Mouse (Mus musculus): ENCODE data around the gene Spag4. TPM values are rescaled to one million over a fixed set of nuclear protein-coding genes. Genes with fewer than 3 reads are reported as not detected.
A peak's percentile ranks its signal among the peaks of the same experiment; 100 is the strongest.

Gene Spag4
- polyA plus RNA-seq, 1 experiment from 2014 or later: 0.21 TPM

- no peak overlapping the region for H3K9ac ChIP-seq (ENCODE audit: low read depth, low read length)
- H3K27ac ChIP-seq (ENCODE audit: low read depth, low read length): no peak overlapping the region
- no peak for TF ChIP-seq CTCF (IDR thresholded peaks at IDR 0.05; ENCODE audit: low read depth)
- H3K4me2 ChIP-seq (replicated peaks; ENCODE audit: low read depth): no peak overlapping the region
- no peaks in the 10 kb centered on the region; the same call in 1 of the 2 replicates for H3K27me3 ChIP-seq (replicated peaks; ENCODE audit: control insufficient read depth, insufficient read depth, low read length)
- ATAC-seq: no peak
- no peaks in the 10 kb centered on the region for H3K36me3 ChIP-seq (ENCODE audit: control insufficient read depth, insufficient read depth)
- H3K4me3 ChIP-seq (ENCODE audit: low read depth, low read length): no peak overlapping the region
- no peaks in the 10 kb centered on the region for H3K9me3 ChIP-seq (ENCODE audit: control insufficient read depth)
- WGBS: 83% methylated on average over 8 of the region's 8 CpGs
- no peaks in the 10 kb centered on the region for H3K4me1 ChIP-seq (replicated peaks; ENCODE audit: control insufficient read depth, insufficient read depth, low read length)
These were observed 22.1 kb upstream of the Spag4 start for GRCm38 (mm10) chr2:156042903-156043302.

DNA sequence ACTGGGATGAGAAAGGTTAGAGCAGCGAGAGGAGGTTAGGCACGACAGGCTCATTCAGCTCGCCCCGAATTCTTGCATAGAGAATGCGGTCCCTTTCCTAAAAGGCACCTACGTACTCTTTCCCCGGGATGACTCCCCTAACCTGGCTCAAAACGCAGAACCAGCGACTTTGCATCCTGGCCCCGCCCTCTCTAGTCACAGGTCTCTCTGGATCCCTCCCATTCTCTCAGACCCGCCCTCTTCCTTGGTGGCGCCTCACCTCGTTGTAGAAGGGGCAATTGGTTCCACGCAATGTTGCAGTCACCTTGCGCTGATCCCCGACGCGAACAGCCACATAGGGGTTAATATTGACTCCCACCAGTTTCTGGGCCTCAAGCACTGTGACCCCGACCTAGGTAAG is 17.0 kb upstream of the Spag4 start:
- 6% methylated on average over 19 of the region's 19 CpGs for WGBS
- H3K36me3 ChIP-seq (ENCODE audit: control insufficient read depth, insufficient read depth): no peaks in the 10 kb centered on the region
- H3K9ac ChIP-seq (ENCODE audit: low read depth, low read length): no peak overlapping the region
- no peaks in the 10 kb centered on the region for H3K9me3 ChIP-seq (ENCODE audit: control insufficient read depth)
- peak overlapping the region; percentile 63 for H3K4me2 ChIP-seq (replicated peaks; ENCODE audit: low read depth)
- H3K4me3 ChIP-seq (ENCODE audit: low read depth, low read length): peak overlapping the region; percentile 16; the same call in 1 of the 2 replicates
- no peak for TF ChIP-seq CTCF (IDR thresholded peaks at IDR 0.05; ENCODE audit: low read depth)
- H3K27me3 ChIP-seq (replicated peaks; ENCODE audit: control insufficient read depth, insufficient read depth, low read length): no peaks in the 10 kb centered on the region; the same call in 1 of the 2 replicates
- peak; percentile 33; the same call in 1 of the 2 replicates for ATAC-seq
- no peak overlapping the region for H3K27ac ChIP-seq (ENCODE audit: low read depth, low read length)
- H3K4me1 ChIP-seq (replicated peaks; ENCODE audit: control insufficient read depth, insufficient read depth, low read length): no peaks in the 10 kb centered on the region

GRCm38 (mm10) chr2:156052816-156053215 is 12.2 kb upstream of the Spag4 start, which contains the start of gene Fer1l4:
TSS of gene Fer1l4 (minus strand) at chr2:156052947.
- Histone ChIP-seq H3K4me1 (replicated peaks; ENCODE audit: control insufficient read depth, insufficient read depth, low read length) (no peaks in the 10 kb centered on the region), H3K36me3 (ENCODE audit: control insufficient read depth, insufficient read depth) (no peaks in the 10 kb centered on the region), H3K4me3 (ENCODE audit: low read depth, low read length) (no peak within 1 kb of the TSS), H3K9ac (ENCODE audit: low read depth, low read length) (no peak within 1 kb of the TSS), H3K9me3 (ENCODE audit: control insufficient read depth) (no peaks in the 10 kb centered on the region), H3K27ac (ENCODE audit: low read depth, low read length) (no peak within 1 kb of the TSS), H3K27me3 (replicated peaks; ENCODE audit: control insufficient read depth, insufficient read depth, low read length) (no peaks in the 10 kb centered on the region), H3K4me2 (replicated peaks; ENCODE audit: low read depth) (no peak within 1 kb of the TSS)
- no peak for TF ChIP-seq CTCF (IDR thresholded peaks at IDR 0.05; ENCODE audit: low read depth)
- no peak for ATAC-seq
- WGBS: 64% methylated on average over 9 of the region's 9 CpGs

DNA sequence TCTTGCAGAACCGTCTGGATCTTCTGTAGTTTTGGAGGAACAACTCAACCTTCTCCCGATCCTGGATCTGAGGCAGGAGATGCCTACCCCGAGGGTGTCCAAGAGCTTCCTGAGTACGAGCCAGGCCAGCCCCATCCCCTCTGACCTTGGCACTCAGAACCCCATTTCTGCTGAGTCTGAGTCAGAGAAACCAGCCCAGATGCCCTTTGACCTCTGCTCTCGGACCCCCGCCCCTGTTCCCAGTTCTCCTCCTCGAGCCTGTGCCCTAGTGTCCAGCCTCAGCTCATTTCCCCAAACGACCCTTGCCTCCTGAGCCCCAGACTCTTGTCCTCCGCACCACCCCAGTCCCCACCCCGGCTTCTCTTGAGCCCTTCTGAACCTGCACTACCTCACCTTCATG is 1.2 kb downstream of the Spag4 start:
- H3K27ac ChIP-seq (ENCODE audit: low read depth, low read length): no peak overlapping the region
- WGBS: 31% methylated on average over 10 of the region's 10 CpGs
- ATAC-seq: 0 out of 2 replicates have a peak, but pooled peaks have one; percentile 11
- H3K9me3 ChIP-seq (ENCODE audit: control insufficient read depth): no peaks in the 10 kb centered on the region
- H3K4me1 ChIP-seq (replicated peaks; ENCODE audit: control insufficient read depth, insufficient read depth, low read length): no peaks in the 10 kb centered on the region; the same call in 1 of the 2 replicates
- peaks cover 13% of the 10 kb centered on the region; the same call in 1 of the 2 replicates for H3K36me3 ChIP-seq (ENCODE audit: control insufficient read depth, insufficient read depth)
- peak overlapping the region; percentile 99 for H3K4me2 ChIP-seq (replicated peaks; ENCODE audit: low read depth)
- 0 out of 2 replicates have a peak overlapping the region, but pooled peaks have one; percentile 50 for H3K9ac ChIP-seq (ENCODE audit: low read depth, low read length)
- TF ChIP-seq CTCF (IDR thresholded peaks at IDR 0.05; ENCODE audit: low read depth): no peak
- H3K27me3 ChIP-seq (replicated peaks; ENCODE audit: control insufficient read depth, insufficient read depth, low read length): no peaks in the 10 kb centered on the region
- peak overlapping the region; percentile 65 for H3K4me3 ChIP-seq (ENCODE audit: low read depth, low read length)

DNA sequence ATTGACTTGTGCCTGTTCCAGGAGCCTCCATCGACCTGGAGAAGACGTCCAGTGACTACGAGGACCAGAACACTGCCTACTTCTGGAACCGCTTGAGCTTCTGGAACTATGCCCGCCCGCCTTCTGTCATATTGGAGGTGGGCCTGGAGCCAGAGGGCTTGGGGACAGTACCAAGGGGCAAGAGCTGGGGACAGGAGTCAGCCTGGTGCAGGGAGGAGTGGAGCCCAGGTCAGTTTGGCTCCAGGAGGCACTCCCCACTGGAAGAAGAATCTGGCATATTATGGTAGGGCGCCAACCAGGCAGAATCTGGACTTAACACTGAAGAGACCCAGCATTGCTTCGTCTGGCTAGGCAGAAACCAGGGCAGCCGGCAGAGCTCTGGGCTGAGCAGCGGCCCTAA is 2.9 kb downstream of the Spag4 start:
- H3K27me3 ChIP-seq (replicated peaks; ENCODE audit: control insufficient read depth, insufficient read depth, low read length): no peaks in the 10 kb centered on the region
- peaks cover 21% of the 10 kb centered on the region; the same call in 1 of the 2 replicates for H3K36me3 ChIP-seq (ENCODE audit: control insufficient read depth, insufficient read depth)
- WGBS: 90% methylated on average over 10 of the region's 10 CpGs
- H3K27ac ChIP-seq (ENCODE audit: low read depth, low read length): no peak overlapping the region
- no peaks in the 10 kb centered on the region; the same call in 1 of the 2 replicates for H3K4me1 ChIP-seq (replicated peaks; ENCODE audit: control insufficient read depth, insufficient read depth, low read length)
- H3K9ac ChIP-seq (ENCODE audit: low read depth, low read length): no peak overlapping the region
- H3K4me3 ChIP-seq (ENCODE audit: low read depth, low read length): no peak overlapping the region
- H3K4me2 ChIP-seq (replicated peaks; ENCODE audit: low read depth): no peak overlapping the region
- ATAC-seq: no peak
- TF ChIP-seq CTCF (IDR thresholded peaks at IDR 0.05; ENCODE audit: low read depth): no peak
- H3K9me3 ChIP-seq (ENCODE audit: control insufficient read depth): no peaks in the 10 kb centered on the region

GRCm38 (mm10) chr2:156071236-156071635 is 6.3 kb downstream of the Spag4 start:
- Histone ChIP-seq H3K27me3 (replicated peaks; ENCODE audit: control insufficient read depth, insufficient read depth, low read length) (no peaks in the 10 kb centered on the region), H3K27ac (ENCODE audit: low read depth, low read length) (no peak overlapping the region), H3K4me1 (replicated peaks; ENCODE audit: control insufficient read depth, insufficient read depth, low read length) (no peaks in the 10 kb centered on the region), H3K4me3 (ENCODE audit: low read depth, low read length) (no peak overlapping the region), H3K4me2 (replicated peaks; ENCODE audit: low read depth) (no peak overlapping the region), H3K36me3 (ENCODE audit: control insufficient read depth, insufficient read depth) (peaks cover 50% of the 10 kb centered on the region), H3K9ac (ENCODE audit: low read depth, low read length) (no peak overlapping the region), H3K9me3 (ENCODE audit: control insufficient read depth) (no peaks in the 10 kb centered on the region)
- ATAC-seq: no peak
- WGBS: 93% methylated on average over 10 of the region's 10 CpGs
- no peak for TF ChIP-seq CTCF (IDR thresholded peaks at IDR 0.05; ENCODE audit: low read depth)
